Mouse (Mus musculus) forebrain, embryonic 16.5 days (tissue): ENCODE measurements around the gene Il13. TPM values are rescaled to one million over a fixed set of nuclear protein-coding genes. Genes with fewer than 3 reads are reported as not detected.
A peak's percentile ranks its signal among the peaks of the same experiment; 100 is the strongest.

Experiments used
- ATAC-seq: fragments of 200-750 bp; cut with Nextera tagmentation; 2 replicates; pipeline ENCODE4 v1.8.0; 2017; ENCODE audit warnings: mild to moderate bottlenecking, moderate library complexity
- H3K27ac ChIP-seq: fragments of 300-500 bp; sonication (generic); 2 replicates; pipeline ENCODE4 v1.5.1; 2014; ENCODE audit warnings: low read length, control low read depth
- H3K27me3 ChIP-seq: fragments of 300-500 bp; sonication (generic); replicated peaks from 2 replicates; pipeline ENCODE4 v1.6.1; 2014; ENCODE audit warnings: low read length; ENCODE audit not compliant: control insufficient read depth, insufficient read depth
- H3K36me3 ChIP-seq: fragments of 300-500 bp; sonication (generic); 2 replicates; pipeline ENCODE4 v1.6.1; 2014; ENCODE audit not compliant: control insufficient read depth, insufficient read depth
- H3K4me1 ChIP-seq: fragments of 300-500 bp; sonication (generic); replicated peaks from 2 replicates; pipeline ENCODE4 v1.6.1; 2014; ENCODE audit warnings: low read length; ENCODE audit not compliant: control insufficient read depth, insufficient read depth
- H3K4me2 ChIP-seq: fragments of 300-500 bp; sonication (generic); 2 replicates; pipeline ENCODE4 v1.6.1; 2014; ENCODE audit warnings: mild to moderate bottlenecking, low read length, control low read depth
- H3K4me3 ChIP-seq: fragments of 300-500 bp; sonication (generic); replicated peaks from 2 replicates; pipeline ENCODE4 v1.5.1; 2014; ENCODE audit warnings: mild to moderate bottlenecking, low read length, control low read depth
- H3K9ac ChIP-seq: fragments of 300-500 bp; sonication (generic); replicated peaks from 2 replicates; pipeline ENCODE4 v1.6.1; 2014; ENCODE audit warnings: low read depth, low read length, control low read depth
- H3K9me3 ChIP-seq: fragments of 300-500 bp; sonication (generic); 2 replicates; pipeline ENCODE4 v1.6.1; 2016; ENCODE audit warnings: low read length; ENCODE audit not compliant: control insufficient read depth
- WGBS: fragments of 180-500 bp; shearing (Covaris S2); extraction: QIAGEN DNeasy Blood & Tissue Kit; methylation state at CpG from one replicate; pipeline ENCODE4 v1.1.7; 2014; 5-methylcytosine and 5-hydroxymethylcytosine counted together
- polyA plus RNA-seq: library from polyadenylated mRNA; unstranded; fragments of >200 nt; fragmentation: Nextera tagmentation; extraction: Ambion mirVana; gene quantifications from 2 replicates; pipeline ENCODE4 v1.2.1, GENCODE M21; 2015

Gene Il13
- polyA plus RNA-seq, 1 experiment from 2014 or later: not detected

- Histone ChIP-seq H3K4me1 (peaks cover 6% of the 10 kb centered on the region), H3K9me3 (no peaks in the 10 kb centered on the region), H3K27me3 (peaks cover 6% of the 10 kb centered on the region; the same call in 1 of the 2 replicates), H3K27ac (no peak overlapping the region), H3K9ac (peak overlapping the region; percentile 48), H3K4me3 (peak overlapping the region; percentile 39), H3K4me2 (peak overlapping the region; percentile 63), H3K36me3 (no peaks in the 10 kb centered on the region)
- no peak for ATAC-seq
- 3% methylated on average over 36 of the region's 40 CpGs for WGBS
Measured at GRCm38 (mm10) chr11:53636183-53636646, 1.7 kb upstream of the Il13 start.

GRCm38 (mm10) chr11:53635590-53636182 lies 1.2 kb upstream of the Il13 start:
- H3K36me3 ChIP-seq: no peaks in the 10 kb centered on the region
- H3K9ac ChIP-seq: peak overlapping the region; percentile 48; the same call in 1 of the 2 replicates
- no peaks in the 10 kb centered on the region for H3K9me3 ChIP-seq
- H3K4me3 ChIP-seq: peak overlapping the region; percentile 39
- no peak overlapping the region for H3K27ac ChIP-seq
- H3K4me1 ChIP-seq: peaks cover 6% of the 10 kb centered on the region
- no peak for ATAC-seq
- WGBS: 48% methylated on average over 9 of the region's 9 CpGs
- peak overlapping the region; percentile 63 for H3K4me2 ChIP-seq
- peaks cover 6% of the 10 kb centered on the region; the same call in 1 of the 2 replicates for H3K27me3 ChIP-seq

- Histone ChIP-seq H3K4me1 (peaks cover 6% of the 10 kb centered on the region), H3K27me3 (peaks cover 6% of the 10 kb centered on the region; the same call in 1 of the 2 replicates), H3K9ac (no peak overlapping the region), H3K36me3 (no peaks in the 10 kb centered on the region), H3K4me2 (no peak overlapping the region), H3K27ac (no peak overlapping the region), H3K4me3 (no peak overlapping the region), H3K9me3 (no peaks in the 10 kb centered on the region)
- 86% methylated on average over 7 of the region's 7 CpGs for WGBS
- no peak for ATAC-seq
Measured at GRCm38 (mm10) chr11:53633644-53634043, 858 bp downstream of the Il13 start.

GRCm38 (mm10) chr11:53632122-53632733 lies 2.3 kb downstream of the Il13 start:
- H3K9me3 ChIP-seq: no peaks in the 10 kb centered on the region
- WGBS: 72% methylated on average over 14 of the region's 14 CpGs

GRCm38 (mm10) chr11:53627859-53628258 lies 6.6 kb downstream of the Il13 start:
- H3K4me3 ChIP-seq: no peak overlapping the region
- WGBS: 17% methylated on average over 1 of the region's 1 CpGs
- peak; percentile 55; the same call in 1 of the 2 replicates for ATAC-seq
- H3K36me3 ChIP-seq: no peaks in the 10 kb centered on the region
- no peak overlapping the region for H3K9ac ChIP-seq
- no peaks in the 10 kb centered on the region for H3K27me3 ChIP-seq
- H3K4me1 ChIP-seq: no peaks in the 10 kb centered on the region
- no peaks in the 10 kb centered on the region for H3K9me3 ChIP-seq
- no peak overlapping the region for H3K4me2 ChIP-seq
- H3K27ac ChIP-seq: no peak overlapping the region

More at GRCm38 (mm10) chr11:53632122-53632733, 2.3 kb downstream of the Il13 start:
- H3K9ac ChIP-seq: no peak overlapping the region
- no peaks in the 10 kb centered on the region for H3K36me3 ChIP-seq
- no peak for ATAC-seq
- 0 out of 2 replicates have a peak, but pooled peaks cover 6% of the 10 kb centered on the region for H3K27me3 ChIP-seq
- no peak overlapping the region for H3K4me2 ChIP-seq
- H3K4me3 ChIP-seq: no peak overlapping the region
- peaks cover 6% of the 10 kb centered on the region for H3K4me1 ChIP-seq
- H3K27ac ChIP-seq: no peak overlapping the region

- no peak overlapping the region for H3K9ac ChIP-seq
- H3K36me3 ChIP-seq: no peaks in the 10 kb centered on the region
- H3K27me3 ChIP-seq: no peaks in the 10 kb centered on the region
- H3K4me1 ChIP-seq: no peaks in the 10 kb centered on the region
- no peak for ATAC-seq
- no peaks in the 10 kb centered on the region for H3K9me3 ChIP-seq
- no peak overlapping the region for H3K4me2 ChIP-seq
- 62% methylated on average over 17 of the region's 17 CpGs for WGBS
- H3K27ac ChIP-seq: no peak overlapping the region
- no peak overlapping the region for H3K4me3 ChIP-seq
Measured at GRCm38 (mm10) chr11:53626802-53627373, 7.6 kb downstream of the Il13 start.

GRCm38 (mm10) chr11:53624124-53624523 lies 10.4 kb downstream of the Il13 start:
- no peak overlapping the region for H3K9ac ChIP-seq
- no peak overlapping the region for H3K4me3 ChIP-seq
- no peak overlapping the region for H3K4me2 ChIP-seq
- H3K4me1 ChIP-seq: no peaks in the 10 kb centered on the region
- ATAC-seq: no peak
- no peaks in the 10 kb centered on the region for H3K36me3 ChIP-seq
- no peaks in the 10 kb centered on the region for H3K9me3 ChIP-seq
- H3K27me3 ChIP-seq: no peaks in the 10 kb centered on the region
- no peak overlapping the region for H3K27ac ChIP-seq
- 96% methylated on average over 2 of the region's 2 CpGs for WGBS

GRCm38 (mm10) chr11:53623573-53623972 lies 10.9 kb downstream of the Il13 start:
- no peak overlapping the region for H3K9ac ChIP-seq
- no peaks in the 10 kb centered on the region for H3K36me3 ChIP-seq
- H3K4me1 ChIP-seq: no peaks in the 10 kb centered on the region
- no peak overlapping the region for H3K27ac ChIP-seq
- no peak overlapping the region for H3K4me3 ChIP-seq
- no peaks in the 10 kb centered on the region for H3K27me3 ChIP-seq
- H3K4me2 ChIP-seq: no peak overlapping the region
- 98% methylated on average over 9 of the region's 9 CpGs for WGBS
- ATAC-seq: no peak
- no peaks in the 10 kb centered on the region for H3K9me3 ChIP-seq

- Histone ChIP-seq H3K27me3 (no peaks in the 10 kb centered on the region), H3K27ac (no peak overlapping the region), H3K4me1 (no peaks in the 10 kb centered on the region), H3K4me2 (no peak overlapping the region), H3K9me3 (no peaks in the 10 kb centered on the region), H3K4me3 (no peak overlapping the region), H3K36me3 (no peaks in the 10 kb centered on the region), H3K9ac (no peak overlapping the region)
- no peak for ATAC-seq
- WGBS: 75% methylated on average over 6 of the region's 6 CpGs
Measured at GRCm38 (mm10) chr11:53622440-53622806, 12.1 kb downstream of the Il13 start.
